Mouse (Mus musculus): ENCODE data around the gene Dcaf6.

GRCm38 (mm10) chr1:165373839-165374238 lies 86.4 kb downstream of the Dcaf6 start:
- TF ChIP-seq POLR2A (IDR thresholded peaks at IDR 0.05; ENCODE audit: low read depth, low read length): no peak
- no peak for TF ChIP-seq CTCF (IDR thresholded peaks at IDR 0.05; ENCODE audit: borderline replicate concordance, insufficient read depth, low read length)

Measured in embryonic fibroblast, embryonic 13.5 days (primary cell).